Mouse (Mus musculus) limb, embryonic 15.5 days (tissue): ENCODE results near the gene Acp5. TPM values are rescaled to one million over a fixed set of nuclear protein-coding genes. Genes with fewer than 3 reads are reported as not detected.

Experiments
- ATAC-seq: fragments of 200-750 bp; cut with Nextera tagmentation; 2 replicates; pipeline ENCODE4 v1.8.0; 2017; ENCODE audit warnings: low read depth, moderate TSS enrichment; ENCODE audit not compliant: insufficient number of reproducible peaks, low FRiP score, low TSS enrichment
- H3K27ac ChIP-seq: fragments of 300-500 bp; sonication (generic); 2 replicates; pipeline ENCODE4 v1.5.1; 2015; ENCODE audit warnings: moderate library complexity, mild to moderate bottlenecking, inconsistent platforms
- H3K27me3 ChIP-seq: fragments of 300-500 bp; sonication (generic); 2 replicates; pipeline ENCODE4 v1.6.1; 2015; ENCODE audit warnings: inconsistent platforms
- H3K36me3 ChIP-seq: fragments of 300-500 bp; sonication (generic); 2 replicates; pipeline ENCODE4 v1.6.1; 2015; ENCODE audit warnings: inconsistent platforms
- H3K4me1 ChIP-seq: fragments of 300-500 bp; sonication (generic); 2 replicates; pipeline ENCODE4 v1.6.1; 2015; ENCODE audit warnings: inconsistent platforms
- H3K4me2 ChIP-seq: fragments of 300-500 bp; sonication (generic); 2 replicates; pipeline ENCODE4 v1.6.1; 2015; ENCODE audit warnings: mild to moderate bottlenecking, inconsistent platforms
- H3K4me3 ChIP-seq: fragments of 300-500 bp; sonication (generic); 2 replicates; pipeline ENCODE4 v1.5.1; 2015; ENCODE audit warnings: mild to moderate bottlenecking, inconsistent platforms
- H3K9ac ChIP-seq: fragments of 300-500 bp; sonication (generic); 2 replicates; pipeline ENCODE4 v1.6.1; 2015; ENCODE audit warnings: inconsistent platforms
- H3K9me3 ChIP-seq: fragments of 300-500 bp; sonication (generic); 2 replicates; pipeline ENCODE4 v1.6.1; 2016; ENCODE audit warnings: inconsistent platforms
- WGBS: fragments of 180-500 bp; shearing (Covaris S2); methylation state at CpG from one replicate; pipeline ENCODE4 v1.1.7; 2015; 5-methylcytosine and 5-hydroxymethylcytosine counted together
- polyA plus RNA-seq: library from polyadenylated mRNA; unstranded; fragments of >200 nt; fragmentation: Nextera tagmentation; extraction: Ambion mirVana; gene quantifications from 2 replicates; pipeline ENCODE4 v1.2.1, GENCODE M21; 2015

Acp5 gene
- polyA plus RNA-seq, 1 experiment from 2014 or later: 31.2 TPM

GRCm38 (mm10) chr9:22136765-22137547 lies 1.4 kb upstream of the Acp5 start:
- Histone ChIP-seq H3K4me2 (no peak overlapping the region), H3K27me3 (0 out of 2 replicates have a peak, but pooled peaks cover under 1% of the 10 kb centered on the region), H3K36me3 (no peaks in the 10 kb centered on the region), H3K9me3 (no peaks in the 10 kb centered on the region), H3K4me1 (peaks cover 2% of the 10 kb centered on the region), H3K9ac (no peak overlapping the region), H3K4me3 (no peak overlapping the region), H3K27ac (no peak overlapping the region)
- WGBS: 16% methylated on average over 23 of the region's 23 CpGs
- ATAC-seq: no peak

- no peaks in the 10 kb centered on the region for H3K36me3 ChIP-seq
- H3K27ac ChIP-seq: no peak overlapping the region
- H3K27me3 ChIP-seq: peaks cover 7% of the 10 kb centered on the region
- no peak for ATAC-seq
- H3K4me2 ChIP-seq: no peak overlapping the region
- peaks cover 12% of the 10 kb centered on the region for H3K4me1 ChIP-seq
- H3K9me3 ChIP-seq: no peaks in the 10 kb centered on the region
- WGBS: 79% methylated on average over 9 of the region's 9 CpGs
- H3K9ac ChIP-seq: no peak overlapping the region
- no peak overlapping the region for H3K4me3 ChIP-seq
Measured at GRCm38 (mm10) chr9:22134988-22135643, 395 bp downstream of the Acp5 start.

- H3K4me1 ChIP-seq: peaks cover 12% of the 10 kb centered on the region
- no peak overlapping the region for H3K9ac ChIP-seq
- 75% methylated on average over 7 of the region's 7 CpGs for WGBS
- no peak for ATAC-seq
- no peak overlapping the region for H3K4me3 ChIP-seq
- H3K4me2 ChIP-seq: no peak overlapping the region
- no peaks in the 10 kb centered on the region for H3K36me3 ChIP-seq
- no peaks in the 10 kb centered on the region for H3K9me3 ChIP-seq
- peaks cover 7% of the 10 kb centered on the region for H3K27me3 ChIP-seq
- no peak overlapping the region for H3K27ac ChIP-seq
Measured at GRCm38 (mm10) chr9:22134246-22134890, 1.1 kb downstream of the Acp5 start.

DNA sequence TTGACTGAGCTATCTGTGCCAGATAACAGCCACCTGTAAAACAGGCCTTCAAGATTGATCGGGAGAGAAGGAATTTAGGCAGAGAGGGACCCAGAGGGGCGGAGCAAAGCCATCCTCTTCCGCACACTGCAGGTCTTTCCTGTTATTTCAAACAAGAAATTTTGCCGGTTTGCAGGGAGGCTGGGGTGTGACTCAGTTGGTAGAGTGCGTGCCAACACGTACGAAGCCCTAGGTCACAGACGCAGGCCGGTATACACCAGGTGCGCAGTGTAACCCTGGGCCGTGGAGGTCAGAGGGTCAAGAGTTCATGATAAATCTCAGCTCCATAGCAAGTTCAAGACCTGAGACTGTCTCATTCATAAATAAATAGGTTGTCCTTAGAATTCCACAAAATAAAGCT lies 3.3 kb downstream of the Acp5 start:
- H3K4me2 ChIP-seq: peak overlapping the region; percentile 79
- no peak for ATAC-seq

DNA sequence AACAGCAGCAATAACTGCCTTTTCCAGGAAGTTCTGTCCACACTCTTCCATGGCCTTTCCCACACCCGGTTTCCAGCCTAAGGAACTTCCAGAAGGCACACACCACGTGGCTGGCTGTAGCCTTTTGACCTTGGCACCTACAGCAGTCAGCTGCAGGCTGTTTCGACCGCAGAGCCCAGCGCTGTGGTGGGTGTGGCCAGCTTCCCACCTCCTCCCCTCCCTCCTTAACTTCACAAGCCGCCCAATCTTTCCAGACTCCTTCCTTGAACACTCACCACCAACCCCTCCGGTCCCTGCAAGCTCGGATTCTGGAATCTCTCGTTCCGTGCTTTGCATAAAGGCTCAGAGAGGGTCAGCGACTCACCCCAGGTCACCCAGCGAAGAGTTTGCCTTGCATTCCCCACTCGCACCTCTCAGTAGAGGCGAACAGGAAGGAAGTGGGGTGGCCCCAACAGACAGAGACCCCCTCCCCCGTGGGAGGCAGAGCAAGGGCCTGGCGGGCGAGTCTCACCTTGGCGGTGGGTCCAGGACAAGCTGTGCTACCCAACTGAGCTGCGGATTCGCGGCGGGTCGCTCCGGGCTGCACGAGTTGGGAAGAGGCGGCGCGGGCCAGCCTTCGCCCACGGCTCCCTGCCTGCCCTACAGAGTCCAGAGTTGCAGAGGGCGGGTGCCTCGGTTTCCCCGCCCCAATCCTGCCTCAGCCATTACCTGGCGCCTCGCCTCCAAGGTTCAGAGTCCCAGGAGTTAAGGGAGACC lies 4.1 kb downstream of the Acp5 start:
- Histone ChIP-seq H3K4me1 (peaks cover 12% of the 10 kb centered on the region), H3K4me3 (peak overlapping the region; percentile 43), H3K36me3 (no peaks in the 10 kb centered on the region), H3K4me2 (peak overlapping the region; percentile 79), H3K27ac (peak overlapping the region; percentile 62), H3K27me3 (peaks cover 7% of the 10 kb centered on the region), H3K9me3 (no peaks in the 10 kb centered on the region), H3K9ac (peak overlapping the region; percentile 43)
- WGBS: 2% methylated on average over 35 of the region's 35 CpGs
- ATAC-seq: 0 out of 2 replicates have a peak, but pooled peaks have one; percentile 33

More for the DNA sequence above, 3.3 kb downstream of the Acp5 start:
- WGBS: 42% methylated on average over 11 of the region's 11 CpGs
- Histone ChIP-seq H3K27ac (peak overlapping the region; percentile 62), H3K27me3 (peaks cover 7% of the 10 kb centered on the region), H3K9ac (no peak overlapping the region; the same call in 1 of the 2 replicates), H3K4me3 (peak overlapping the region; percentile 43), H3K9me3 (no peaks in the 10 kb centered on the region), H3K4me1 (peaks cover 12% of the 10 kb centered on the region), H3K36me3 (no peaks in the 10 kb centered on the region)

- H3K36me3 ChIP-seq: no peaks in the 10 kb centered on the region
- no peaks in the 10 kb centered on the region for H3K9me3 ChIP-seq
- ATAC-seq: no peak
- WGBS: 89% methylated on average over 15 of the region's 15 CpGs
- no peaks in the 10 kb centered on the region for H3K27me3 ChIP-seq
- no peak overlapping the region for H3K4me2 ChIP-seq
- H3K27ac ChIP-seq: no peak overlapping the region
- H3K9ac ChIP-seq: no peak overlapping the region
- no peaks in the 10 kb centered on the region for H3K4me1 ChIP-seq
- no peak overlapping the region for H3K4me3 ChIP-seq
Measured at GRCm38 (mm10) chr9:22125246-22126027, 10.1 kb downstream of the Acp5 start.

GRCm38 (mm10) chr9:22124169-22124568 lies 11.3 kb downstream of the Acp5 start:
- WGBS: 86% methylated on average over 3 of the region's 3 CpGs
- H3K9me3 ChIP-seq: no peaks in the 10 kb centered on the region
- H3K4me2 ChIP-seq: no peak overlapping the region
- no peak overlapping the region for H3K27ac ChIP-seq
- no peak overlapping the region for H3K4me3 ChIP-seq
- no peak overlapping the region for H3K9ac ChIP-seq
- no peaks in the 10 kb centered on the region for H3K36me3 ChIP-seq
- no peaks in the 10 kb centered on the region for H3K27me3 ChIP-seq
- ATAC-seq: no peak
- no peaks in the 10 kb centered on the region for H3K4me1 ChIP-seq

DNA sequence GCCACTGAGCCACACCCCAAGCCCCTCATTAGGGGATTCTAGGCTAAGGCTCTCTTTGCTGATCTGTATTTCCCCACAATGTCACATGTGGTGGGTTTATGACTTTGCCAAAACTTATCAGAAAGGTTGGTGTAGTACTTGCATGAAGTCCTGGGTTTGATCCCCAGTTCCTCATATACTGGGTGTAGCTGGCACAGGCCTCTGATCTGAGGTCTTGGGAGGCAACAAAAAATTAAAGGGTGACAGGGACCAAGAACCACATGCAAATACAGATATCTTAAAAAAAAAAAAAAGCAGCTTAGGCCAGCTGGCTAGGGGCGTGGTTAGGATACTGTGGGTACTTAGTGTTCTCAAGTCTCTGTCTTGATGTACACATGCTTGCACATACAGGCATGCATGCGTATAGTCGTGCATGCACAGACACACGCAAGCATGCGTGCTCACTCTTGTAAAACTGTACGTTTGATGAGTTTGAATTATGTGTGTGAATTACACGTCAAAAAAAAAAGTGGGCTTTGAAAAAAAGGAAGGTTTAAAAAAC lies 12.4 kb downstream of the Acp5 start:
- no peak overlapping the region for H3K9ac ChIP-seq
- no peak overlapping the region for H3K27ac ChIP-seq
- H3K4me3 ChIP-seq: no peak overlapping the region
- ATAC-seq: no peak
- no peaks in the 10 kb centered on the region for H3K4me1 ChIP-seq
- no peak overlapping the region for H3K4me2 ChIP-seq
- 75% methylated on average over 7 of the region's 7 CpGs for WGBS
- H3K27me3 ChIP-seq: no peaks in the 10 kb centered on the region
- no peaks in the 10 kb centered on the region for H3K36me3 ChIP-seq
- H3K9me3 ChIP-seq: no peaks in the 10 kb centered on the region

- Histone ChIP-seq H3K4me2 (no peak overlapping the region), H3K9me3 (no peaks in the 10 kb centered on the region), H3K27ac (no peak overlapping the region), H3K4me3 (no peak overlapping the region), H3K4me1 (peaks cover 6% of the 10 kb centered on the region; the same call in 1 of the 2 replicates), H3K36me3 (no peaks in the 10 kb centered on the region), H3K27me3 (no peaks in the 10 kb centered on the region), H3K9ac (no peak overlapping the region)
- 64% methylated on average over 3 of the region's 3 CpGs for WGBS
- ATAC-seq: no peak
Measured at GRCm38 (mm10) chr9:22122005-22122404, 13.5 kb downstream of the Acp5 start.

DNA sequence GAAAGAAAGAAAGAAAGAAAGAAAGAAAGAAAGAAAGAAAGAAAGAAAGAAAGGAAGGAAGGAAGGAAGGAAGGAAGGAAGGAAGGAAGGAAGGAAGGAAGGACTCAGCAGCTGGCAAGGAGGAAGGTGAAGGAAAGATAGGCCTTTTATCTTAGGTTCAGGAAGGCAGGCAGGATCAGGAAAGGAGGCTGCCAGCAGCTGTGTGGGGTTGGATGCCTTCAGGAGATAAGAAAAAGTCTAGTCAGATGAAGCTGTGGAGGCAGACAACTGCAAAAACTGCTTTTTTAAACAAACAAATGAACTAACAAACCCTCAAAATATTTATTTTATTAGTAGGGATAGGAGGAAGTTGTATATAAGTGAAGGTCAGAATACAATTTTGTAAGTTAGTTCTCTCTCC lies 14.0 kb downstream of the Acp5 start:
- H3K27me3 ChIP-seq: no peaks in the 10 kb centered on the region
- H3K4me1 ChIP-seq: peaks cover 6% of the 10 kb centered on the region; the same call in 1 of the 2 replicates
- no peak overlapping the region for H3K4me2 ChIP-seq
- H3K9ac ChIP-seq: no peak overlapping the region
- no peak overlapping the region for H3K4me3 ChIP-seq
- H3K9me3 ChIP-seq: no peaks in the 10 kb centered on the region
- no peaks in the 10 kb centered on the region for H3K36me3 ChIP-seq
- ATAC-seq: no peak
- no peak overlapping the region for H3K27ac ChIP-seq

GRCm38 (mm10) chr9:22119543-22119942 lies 16.0 kb downstream of the Acp5 start:
- no peak for ATAC-seq
- H3K9me3 ChIP-seq: no peaks in the 10 kb centered on the region
- H3K9ac ChIP-seq: no peak overlapping the region
- peaks cover 15% of the 10 kb centered on the region for H3K4me1 ChIP-seq
- no peak overlapping the region for H3K4me2 ChIP-seq
- H3K4me3 ChIP-seq: no peak overlapping the region
- H3K36me3 ChIP-seq: no peaks in the 10 kb centered on the region
- no peaks in the 10 kb centered on the region for H3K27me3 ChIP-seq
- no peak overlapping the region for H3K27ac ChIP-seq
- WGBS: 92% methylated on average over 4 of the region's 4 CpGs
